Mouse (Mus musculus) CH12F3 (cell line): ENCODE results near the gene Osbp.

Experiments used
- in situ Hi-C: fragments of 300-500 bp; cut with MboI; formaldehyde crosslinking; loops from 2 replicates; pipeline ENCODE4 v1.14.3; 2020; ENCODE audit warnings: low sequenced_read_pairs

Osbp gene

DNA sequence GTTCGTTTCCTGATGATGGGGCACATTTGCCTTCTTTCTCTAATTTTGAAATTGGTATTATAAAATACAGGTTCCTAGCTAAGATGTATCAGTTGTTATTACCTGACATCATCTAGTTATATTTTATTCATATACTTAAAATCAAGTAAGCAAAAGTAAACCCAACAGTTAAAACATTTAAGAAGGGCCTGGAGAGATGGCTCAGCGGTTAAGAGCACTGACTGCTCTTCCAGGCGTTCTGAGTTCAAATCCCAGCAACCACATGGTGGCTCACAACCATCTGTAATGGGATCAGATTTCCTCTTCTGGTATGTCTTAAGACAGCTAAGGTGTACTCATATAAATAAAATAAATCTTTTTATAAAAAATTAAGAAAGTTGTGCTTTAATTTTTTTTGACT, 22.1 kb downstream of the Osbp start:
- in situ Hi-C loops, result no loop called here

DNA sequence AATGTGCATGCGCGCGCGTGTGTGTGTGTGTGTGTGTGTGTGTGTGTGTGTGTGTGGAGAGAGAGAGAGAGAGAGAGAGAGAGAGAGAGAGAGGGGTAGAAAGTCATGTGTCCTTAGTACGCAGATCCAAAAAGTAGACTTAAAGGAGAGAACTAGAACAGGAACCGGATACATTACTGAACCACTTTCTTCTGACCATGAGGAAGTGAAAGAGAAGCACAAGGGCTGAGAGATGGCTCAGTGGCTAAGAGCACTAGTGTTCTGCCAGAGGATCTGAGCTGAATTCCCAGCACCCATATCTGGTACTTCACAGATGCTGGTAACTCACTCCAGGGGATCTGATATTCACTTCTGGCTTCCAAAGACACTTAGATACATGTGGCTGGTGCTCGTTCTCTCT, 23.6 kb downstream of the Osbp start:
- in situ Hi-C loops, result no loop called here

DNA sequence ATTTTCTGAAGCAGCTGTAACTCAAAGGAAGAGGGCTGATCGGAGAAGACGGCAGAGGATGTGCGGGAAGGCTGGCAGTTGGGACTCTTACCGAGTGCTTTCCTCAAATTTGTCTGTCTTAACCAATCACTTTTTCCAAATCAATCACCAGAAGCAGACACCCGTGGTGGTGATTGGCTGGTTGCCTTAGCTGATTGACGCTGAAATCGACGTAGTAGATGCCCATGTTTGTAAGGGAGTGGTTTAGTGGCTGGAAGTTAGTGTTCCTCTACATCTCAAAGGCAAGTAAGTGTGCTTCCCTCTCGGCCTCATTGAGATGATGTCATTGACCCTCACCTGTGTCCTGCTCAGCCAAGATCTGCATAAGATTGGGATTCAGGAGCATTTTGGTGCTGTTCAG, 26.3 kb downstream of the Osbp start:
- in situ Hi-C loops, result no loop called here

DNA sequence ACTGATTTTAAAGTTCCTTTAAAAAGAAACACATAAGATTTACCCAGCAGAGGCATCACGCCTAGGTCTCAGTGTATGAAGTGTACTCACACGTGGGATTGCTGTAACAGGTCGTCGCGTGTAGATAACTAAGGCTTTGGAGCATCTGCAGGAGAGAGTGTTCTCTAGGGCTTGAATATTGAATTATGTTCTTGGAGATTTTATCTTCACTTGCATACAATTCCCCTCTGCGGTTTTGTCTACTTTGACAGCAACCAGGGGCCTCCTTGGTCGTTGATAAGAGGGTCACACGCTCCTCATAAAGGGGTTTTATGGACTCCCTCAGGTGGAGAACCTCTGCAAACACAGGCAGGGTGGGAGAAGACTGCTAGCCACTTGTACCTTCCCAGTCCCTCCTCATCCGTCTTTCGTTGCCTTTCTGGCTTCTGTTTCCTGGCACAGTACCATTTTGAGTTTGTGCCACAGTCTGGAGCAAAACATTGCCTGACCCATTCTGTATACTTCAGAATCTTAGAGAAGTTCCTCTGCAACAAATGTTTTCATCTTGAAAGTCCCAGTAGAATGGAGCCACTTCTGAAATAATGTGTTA, 26.8 kb downstream of the Osbp start:
- in situ Hi-C loops, result no loop called here

DNA sequence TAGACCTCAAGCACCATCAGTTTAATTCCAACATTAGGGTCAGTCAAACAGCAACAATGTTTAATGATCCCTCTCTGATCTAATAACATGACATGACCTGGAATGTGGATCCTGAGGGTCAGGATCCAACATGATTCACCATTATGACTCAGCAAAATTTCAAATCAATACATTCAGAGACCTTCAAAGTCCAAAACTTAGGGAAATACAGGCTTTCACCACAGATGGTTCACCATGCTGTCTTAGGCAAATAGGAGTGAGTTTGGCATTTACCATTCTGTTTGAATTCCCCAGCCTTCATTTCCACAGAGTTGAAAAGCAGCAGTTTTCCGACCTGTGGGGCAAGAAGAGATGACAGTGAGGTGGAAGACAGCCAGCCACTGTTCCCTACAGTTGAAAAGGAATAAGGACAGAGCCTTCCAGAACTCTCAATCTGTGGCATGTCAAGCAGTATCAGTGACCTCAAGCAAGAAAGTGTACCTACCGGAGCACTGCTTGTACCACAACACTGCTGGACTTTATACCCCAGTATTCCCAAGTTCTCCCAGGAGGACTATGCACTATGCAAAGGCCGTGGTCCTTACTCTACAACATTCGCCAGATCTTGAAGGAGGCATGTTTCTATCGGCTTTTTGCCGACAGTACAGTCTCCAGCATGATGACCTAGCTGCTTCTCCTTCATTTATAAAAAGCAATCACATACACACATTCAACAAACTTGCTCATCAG, 29.1 kb downstream of the Osbp start:
- in situ Hi-C loops, result no loop called here

DNA sequence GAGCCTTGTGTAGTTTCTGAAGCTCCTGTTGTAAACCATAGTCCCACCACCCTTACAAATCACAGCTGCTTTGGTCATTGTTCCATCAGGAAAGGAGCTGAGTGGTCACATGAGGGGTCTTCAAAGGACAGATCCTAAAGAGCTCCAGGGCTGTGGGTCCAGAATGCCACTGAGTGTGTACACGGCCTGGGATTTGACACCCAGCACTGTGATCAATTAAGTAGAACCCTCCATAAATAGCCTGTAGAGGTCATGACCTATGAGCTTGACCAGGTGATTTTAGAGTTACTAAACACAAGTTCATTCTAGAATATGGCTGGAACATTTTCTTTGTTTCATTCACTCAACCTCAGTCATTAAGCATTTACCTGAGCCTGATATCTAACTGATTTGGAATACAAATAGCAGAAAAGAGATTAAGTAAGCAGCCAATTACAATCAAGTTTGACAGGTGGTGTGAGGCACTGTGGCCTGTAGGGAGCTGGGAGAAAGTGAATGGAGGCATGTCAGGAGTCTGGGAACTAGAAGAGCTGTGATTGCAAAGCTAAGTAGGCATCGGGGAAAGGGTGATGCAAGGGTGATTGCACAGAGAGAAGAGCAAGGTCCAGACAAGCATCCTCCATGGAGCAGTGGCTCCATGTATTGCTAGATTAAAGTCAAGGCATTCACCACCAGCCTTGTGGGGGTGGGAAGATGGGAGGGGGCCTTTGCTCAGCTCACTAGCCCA, 30.1 kb downstream of the Osbp start:
- in situ Hi-C loops, result no loop called here

DNA sequence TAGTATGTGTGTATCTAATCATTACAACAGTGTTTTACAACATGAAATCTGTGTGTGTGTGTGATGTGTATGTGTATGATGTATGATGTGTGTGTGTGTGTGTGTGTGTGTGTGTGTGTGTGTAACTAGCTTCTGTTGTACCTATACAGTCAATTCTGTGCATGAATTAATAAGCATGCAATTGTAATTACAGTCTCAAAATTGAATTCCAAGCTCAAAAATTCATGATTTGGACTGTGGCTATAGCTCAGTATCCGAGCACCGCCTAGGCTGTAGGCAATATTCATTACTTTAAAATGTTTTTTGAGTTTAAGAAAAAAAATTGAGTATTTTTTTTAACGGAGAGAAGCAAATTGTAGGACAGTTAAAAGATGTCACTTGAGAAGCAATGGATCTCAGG, 35.9 kb downstream of the Osbp start:
- in situ Hi-C loops, result loop anchor here (25.0 kb wide), 1 partner anchor 389 kb away; the partner anchor contains the start of genes Ms4a2 and Ms4a6d

DNA sequence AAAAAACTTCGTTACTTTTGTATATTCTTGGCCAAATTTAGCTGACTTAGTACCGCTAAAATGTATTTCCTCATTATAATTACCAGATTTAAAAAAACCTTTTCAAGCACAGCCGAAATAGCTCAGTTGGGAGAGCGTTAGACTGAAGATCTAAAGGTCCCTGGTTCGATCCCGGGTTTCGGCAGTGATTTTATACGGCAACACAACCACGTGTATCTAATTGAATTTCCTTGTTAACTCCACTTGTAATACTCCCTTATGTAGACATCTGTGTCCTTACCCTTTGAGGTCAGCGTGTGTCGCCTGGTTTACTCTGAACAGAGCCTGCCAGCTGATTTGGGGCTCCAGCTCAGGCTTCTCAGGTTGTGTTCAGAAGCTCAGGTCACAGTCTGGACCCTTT, 36.4 kb downstream of the Osbp start:
- in situ Hi-C loops, result loop anchor here (25.0 kb wide), 1 partner anchor 390 kb away; the partner anchor contains the start of genes Ms4a2 and Ms4a6d

DNA sequence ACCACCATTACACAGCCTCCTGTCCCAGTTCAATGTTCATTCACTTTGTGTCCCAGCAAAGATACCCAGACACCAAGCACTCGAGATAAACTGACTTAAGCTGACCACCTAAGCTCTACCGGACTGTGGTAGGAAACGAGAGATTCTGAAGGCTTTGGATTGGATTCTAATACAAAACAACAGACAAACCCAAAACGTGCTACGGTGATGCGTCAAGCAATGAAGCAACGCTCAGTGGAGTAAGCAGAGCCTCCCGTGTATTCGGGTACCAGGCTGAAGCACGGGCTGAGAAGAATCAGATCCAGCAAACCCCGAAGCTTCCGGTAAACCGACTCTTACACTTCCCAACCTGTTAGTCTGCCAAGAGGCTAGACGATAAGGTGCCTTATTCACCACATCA, 37.0 kb downstream of the Osbp start:
- in situ Hi-C loops, result loop anchor here (25.0 kb wide), 1 partner anchor 390 kb away; the partner anchor contains the start of genes Ms4a2 and Ms4a6d

DNA sequence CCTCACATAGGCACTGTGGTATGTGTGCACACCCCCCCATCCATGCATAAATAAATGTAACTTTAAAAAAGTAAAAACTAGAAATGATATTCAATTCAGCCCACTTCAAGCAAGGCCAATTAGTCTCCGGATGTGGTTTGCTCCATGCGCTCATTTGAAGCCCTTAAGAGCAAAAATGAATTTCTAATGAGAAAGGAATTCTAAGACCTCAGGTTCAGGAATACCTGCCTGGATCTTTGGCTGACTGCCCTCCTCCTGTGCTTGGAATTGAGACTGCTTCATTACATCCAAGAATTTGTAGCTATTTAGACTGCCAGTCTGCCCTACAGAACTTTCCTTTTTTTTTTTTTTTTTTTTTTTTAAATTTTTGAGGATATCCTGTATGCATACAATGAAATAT, 37.8 kb downstream of the Osbp start:
- in situ Hi-C loops, result loop anchor here (25.0 kb wide), 1 partner anchor 391 kb away; the partner anchor contains the start of genes Ms4a2 and Ms4a6d

DNA sequence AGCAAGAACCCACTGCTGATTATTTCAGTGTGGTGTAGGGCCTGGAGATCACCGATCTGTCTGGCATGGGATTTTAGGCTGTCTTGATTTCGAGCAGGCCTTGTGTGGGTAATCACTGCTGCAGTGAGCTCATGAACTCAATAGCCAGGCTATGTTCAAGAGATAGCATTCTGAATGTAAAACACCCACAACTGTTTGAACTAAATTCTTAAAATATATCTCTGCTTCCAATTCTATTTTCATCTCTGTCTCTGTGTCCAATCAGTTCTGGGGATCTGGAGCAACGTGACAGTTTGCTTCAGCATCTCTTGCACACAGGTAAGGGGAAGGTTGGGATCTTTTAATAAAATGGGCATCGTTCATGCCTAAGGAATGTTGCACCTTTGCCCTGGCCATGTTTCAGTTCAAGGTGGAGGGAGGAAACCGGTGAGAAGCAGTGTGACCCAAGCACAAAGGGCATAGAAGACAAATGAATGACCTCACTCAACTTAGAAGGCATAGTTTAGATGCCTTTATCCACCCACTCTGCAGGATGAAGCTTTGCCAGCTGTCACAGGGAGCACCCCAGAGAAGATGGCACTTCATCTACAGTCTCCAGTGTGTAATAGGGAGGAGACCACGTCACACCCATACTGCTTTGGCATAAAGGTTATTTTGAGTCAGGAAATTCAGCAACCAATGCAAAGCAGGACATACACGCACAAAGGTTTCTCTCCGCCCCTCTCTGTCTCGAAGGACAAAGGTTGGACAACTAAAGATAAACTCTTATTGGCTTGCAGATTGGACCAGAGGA, 38.7 kb downstream of the Osbp start:
- in situ Hi-C loops, result loop anchor here (25.0 kb wide), 1 partner anchor 392 kb away; the partner anchor contains the start of genes Ms4a2 and Ms4a6d

DNA sequence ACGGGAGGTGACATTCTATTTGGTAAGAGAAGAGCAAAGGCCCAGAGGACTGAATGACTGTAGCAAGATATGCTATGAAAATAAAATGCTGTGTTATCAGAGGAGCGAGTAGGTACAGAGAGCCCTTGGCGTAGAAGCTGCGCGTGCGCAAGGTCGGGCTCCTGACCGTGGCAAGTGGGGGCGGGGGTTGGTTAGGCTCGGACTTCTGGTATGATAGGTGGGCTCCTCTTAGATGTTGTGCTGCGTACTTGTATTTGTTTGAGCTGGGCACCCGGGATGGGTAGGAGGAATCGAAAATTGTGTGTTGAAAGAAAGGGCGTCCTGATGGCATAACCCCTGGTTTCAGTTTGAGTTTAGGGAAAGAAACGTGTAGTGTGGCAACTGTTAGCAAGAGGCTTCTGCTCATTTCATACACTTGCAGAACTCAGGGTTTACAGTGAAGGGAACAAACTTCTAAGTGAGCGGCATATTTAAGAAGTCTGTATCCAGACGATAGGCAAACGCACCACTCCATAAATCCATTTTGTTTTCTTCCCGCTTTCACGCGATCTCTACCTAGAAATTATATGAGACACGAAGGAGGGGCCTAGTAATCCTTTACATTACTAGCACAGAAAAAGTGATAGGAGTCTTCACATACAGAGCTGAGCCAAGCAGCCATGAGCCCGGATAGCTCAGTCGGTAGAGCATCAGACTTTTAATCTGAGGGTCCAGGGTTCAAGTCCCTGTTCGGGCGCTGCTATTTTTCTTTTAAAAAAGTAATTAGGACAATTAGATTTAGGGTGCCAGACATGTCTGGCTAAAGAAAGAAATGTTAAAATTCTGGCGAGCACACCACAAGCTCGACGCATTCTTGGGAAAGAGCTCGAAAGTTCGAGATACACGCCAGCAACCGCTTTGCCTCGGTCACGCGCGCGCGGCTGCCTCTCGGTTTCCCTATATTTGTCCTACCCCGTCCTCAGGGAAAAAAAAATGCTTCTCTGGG, 39.9 kb downstream of the Osbp start:
- in situ Hi-C loops, result loop anchor here (25.0 kb wide), 1 partner anchor 393 kb away; the partner anchor contains the start of genes Ms4a2 and Ms4a6d

DNA sequence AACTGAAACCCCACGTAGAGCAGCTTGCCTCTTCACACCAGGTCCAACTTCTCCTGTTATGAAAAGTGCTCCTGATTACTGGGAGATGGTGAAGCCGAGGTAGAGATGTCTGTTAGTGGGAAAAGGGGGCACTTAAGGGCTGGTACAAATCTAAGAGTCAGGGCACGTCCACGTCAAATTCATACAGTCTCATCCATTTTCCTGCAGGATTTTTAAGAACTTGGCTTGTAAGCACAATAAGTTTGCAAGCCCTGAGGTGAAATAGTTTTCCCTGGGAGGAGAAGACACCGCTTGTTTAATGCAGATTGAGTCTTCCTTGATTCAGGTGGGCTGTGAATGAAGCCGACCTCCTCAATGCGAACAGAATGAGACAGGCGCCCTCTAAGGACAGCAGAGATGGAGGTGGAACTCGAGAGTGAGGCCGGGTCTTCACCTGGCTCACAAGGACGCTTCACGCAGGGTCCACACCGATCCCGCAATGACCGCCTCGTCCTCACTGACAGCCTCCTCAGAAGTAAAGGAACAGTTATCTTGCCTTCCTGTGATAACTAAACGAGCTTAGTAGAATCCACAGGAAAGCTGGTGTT, 40.7 kb downstream of the Osbp start:
- in situ Hi-C loops, result loop anchor here (25.0 kb wide), 1 partner anchor 394 kb away; the partner anchor contains the start of genes Ms4a2 and Ms4a6d

DNA sequence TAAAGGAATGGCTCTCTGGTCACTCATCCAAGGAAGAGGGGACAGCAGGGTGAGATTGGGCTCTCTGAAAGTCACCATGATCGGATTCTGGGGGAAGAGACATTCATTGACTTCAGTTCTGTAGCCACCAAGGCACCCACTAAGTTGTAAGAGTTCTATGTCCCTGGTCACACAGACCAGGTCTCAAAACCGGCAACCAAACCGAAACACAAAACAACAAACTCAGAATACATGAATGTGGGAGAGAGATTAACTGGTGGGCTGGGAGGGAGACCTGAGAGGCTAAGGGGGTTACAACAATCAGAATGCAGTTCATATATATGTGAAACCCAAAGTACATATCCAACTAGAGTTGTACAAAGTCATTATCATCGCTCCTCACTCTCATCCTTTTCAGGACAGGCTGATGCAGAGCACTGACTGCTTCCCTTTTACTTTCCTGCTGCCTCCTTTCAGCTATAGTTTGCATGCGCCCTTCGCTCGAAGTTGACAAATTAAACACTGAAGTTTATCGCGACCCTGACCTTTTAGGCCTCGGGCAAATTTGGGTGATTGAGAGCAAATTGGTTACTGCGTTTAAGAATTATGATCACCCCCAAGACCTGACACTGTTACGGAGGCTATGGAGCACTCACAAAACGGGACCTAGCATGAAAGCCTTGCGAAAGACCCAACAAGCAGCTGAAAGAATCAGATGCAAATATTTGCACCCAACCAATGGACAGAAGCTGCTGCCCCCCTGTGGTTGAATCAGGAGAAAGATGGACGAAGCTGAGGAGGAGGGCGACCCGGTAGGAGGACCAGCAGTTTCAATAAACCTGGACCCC, 41.6 kb downstream of the Osbp start:
- in situ Hi-C loops, result loop anchor here (25.0 kb wide), 1 partner anchor 395 kb away; the partner anchor contains the start of genes Ms4a2 and Ms4a6d

DNA sequence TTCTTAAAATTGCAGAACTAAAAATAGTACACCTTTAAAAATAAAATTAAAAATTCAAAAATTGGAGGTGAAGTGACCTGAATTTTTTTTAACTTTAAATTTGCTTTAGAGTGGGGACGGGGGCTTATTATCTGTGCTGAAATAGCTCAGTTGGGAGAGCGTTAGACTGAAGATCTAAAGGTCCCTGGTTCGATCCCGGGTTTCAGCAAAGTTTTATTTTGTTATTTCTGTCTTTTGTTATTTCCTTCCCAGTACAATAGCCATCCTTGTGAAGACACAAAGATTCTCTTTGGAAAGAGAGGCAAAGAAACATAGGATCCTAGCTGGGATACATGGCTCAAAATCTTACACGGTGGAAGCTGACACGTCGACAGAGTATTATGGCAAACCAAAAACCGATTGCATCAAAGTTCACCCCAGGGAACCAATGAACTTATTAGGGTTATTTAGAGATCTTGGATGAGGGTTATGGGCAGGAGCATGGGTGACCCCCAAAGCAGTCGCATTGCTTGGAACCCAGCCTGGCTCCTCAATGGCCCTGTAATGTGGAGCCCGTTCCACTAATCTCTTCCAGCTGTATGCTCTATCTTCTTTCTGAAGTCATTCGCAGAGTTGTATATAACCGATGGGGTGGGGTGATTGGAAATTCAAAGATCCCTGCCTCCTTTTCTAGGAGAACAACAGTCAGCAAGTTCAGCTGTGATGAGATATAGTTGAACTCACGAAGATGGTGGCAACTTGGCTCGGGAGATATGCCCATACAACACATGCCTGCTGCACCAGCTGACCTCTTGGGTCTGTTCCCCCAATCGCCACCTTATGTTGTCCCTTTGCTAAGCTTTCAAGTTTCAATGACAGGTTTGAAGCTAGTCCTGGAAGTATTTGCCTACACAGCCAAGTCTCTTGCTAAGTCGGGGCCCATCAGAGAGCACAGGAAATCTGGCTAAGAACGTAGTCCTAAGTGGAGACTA, 43.0 kb downstream of the Osbp start:
- in situ Hi-C loops, result loop anchor here (25.0 kb wide), 1 partner anchor 396 kb away; the partner anchor contains the start of genes Ms4a2 and Ms4a6d

DNA sequence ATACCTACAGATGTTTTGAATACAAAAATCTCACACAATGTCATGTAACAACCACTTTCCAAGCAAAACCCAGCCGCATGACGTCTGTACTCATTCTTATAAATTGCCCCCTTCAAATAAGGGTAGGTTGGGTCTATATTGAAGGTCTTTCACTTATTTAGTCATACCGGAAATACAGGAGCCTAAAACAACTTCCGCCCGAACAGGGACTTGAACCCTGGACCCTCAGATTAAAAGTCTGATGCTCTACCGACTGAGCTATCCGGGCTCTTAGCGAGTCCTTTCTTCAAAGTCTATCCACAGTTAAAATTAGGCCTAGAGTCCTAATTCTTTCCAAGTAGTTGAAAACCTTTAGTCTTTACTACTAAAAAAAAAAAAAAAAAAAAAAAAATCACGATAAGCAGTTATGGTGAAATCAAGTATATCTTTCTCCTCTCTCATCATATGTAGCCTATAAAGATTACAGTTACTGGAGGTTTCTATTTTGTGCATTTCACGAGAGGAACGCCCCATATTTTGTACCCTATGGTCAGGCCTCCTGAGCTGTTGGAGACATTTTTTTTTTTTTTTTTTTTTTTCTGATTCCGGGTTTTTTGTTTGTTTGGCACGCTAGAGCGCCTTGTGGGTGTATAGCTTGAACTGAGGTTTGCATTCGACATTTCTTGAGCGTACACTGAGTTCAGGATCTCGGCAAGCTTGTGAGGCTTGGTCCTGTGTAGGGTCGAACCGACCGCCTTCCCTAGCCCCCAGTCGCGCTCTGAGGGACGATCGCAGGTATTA, 44.0 kb downstream of the Osbp start:
- in situ Hi-C loops, result loop anchor here (25.0 kb wide), 1 partner anchor 397 kb away; the partner anchor contains the start of genes Ms4a2 and Ms4a6d
